9 mouse cellular contexts compared by ENCODE assay signal in genomic region chr6:146502856-146503255, GRCm38 (mm10). TPM values are rescaled to one million over a fixed set of nuclear protein-coding genes. Genes with fewer than 3 reads are reported as not detected.
DNase-seq lines count a peak whose midpoint lies in the region; ATAC-seq and TF ChIP-seq lines count a peak whose summit lies in the region.
"Had no signal": no experiment of that assay in that cellular context is flagged by ENCODE, and none has a peak within 500 bp of the region (broad histone marks: within the 10 kb centered on the region; RNA-seq: fewer than 3 reads in every experiment).

No protein-coding gene starts in this region.

- 46% methylated on average over 3 of the region's 3 CpGs for WGBS in limb, embryonic 14.5 days
- WGBS in stomach, embryonic 14.5 days, result 54% methylated on average over 3 of the region's 3 CpGs

- H3K4me3 ChIP-seq in erythroblast, embryonic 14.5 days (replicated peaks), result peak overlapping the region; percentile 69
- H3K4me3 ChIP-seq in megakaryocyte, embryonic 14.5 days (replicated peaks), result peak overlapping the region; percentile 96
- peak overlapping the region; percentile 71 for H3K4me3 ChIP-seq in limb, embryonic 14.5 days (replicated peaks; ENCODE audit: low read length)
- H3K4me3 ChIP-seq in stomach, embryonic 14.5 days (ENCODE audit: low read depth, low read length), result peak overlapping the region; percentile 55

- H3K27me3 ChIP-seq in erythroblast, embryonic 14.5 days (ENCODE audit: control insufficient read depth), result peaks cover 31% of the 10 kb centered on the region
- peaks cover 17% of the 10 kb centered on the region for H3K27me3 ChIP-seq in megakaryocyte, embryonic 14.5 days (replicated peaks)
- H3K27me3 ChIP-seq in limb, embryonic 14.5 days (ENCODE audit: control insufficient read depth, insufficient read depth, low read length), result no peaks in the 10 kb centered on the region
- H3K27me3 ChIP-seq in stomach, embryonic 14.5 days (ENCODE audit: control insufficient read depth, insufficient read depth, low read length), result no peaks in the 10 kb centered on the region

- DNase-seq in limb, embryonic 14.5 days (ENCODE audit: low spot score), result no peak
- no peak for DNase-seq in gastrocnemius, postnatal 4 days (ENCODE audit: low spot score in 2 of 2)
- DNase-seq in left cerebral cortex, adult 18-20 months (ENCODE audit: low spot score in 2 of 2), result no peak

- peak overlapping the region; percentile 92 for H3K4me2 ChIP-seq in limb, embryonic 14.5 days (replicated peaks; ENCODE audit: low read depth, low read length, severe bottlenecking)
- H3K4me2 ChIP-seq in stomach, embryonic 14.5 days (replicated peaks; ENCODE audit: low read depth, low read length), result peak overlapping the region; percentile 88

- TF ChIP-seq POLR2A in limb, embryonic 14.5 days (IDR thresholded peaks at IDR 0.05; ENCODE audit: borderline replicate concordance, extremely low read depth, insufficient read depth, insufficient read length), result no peak

- H3K4me1 ChIP-seq in erythroblast, embryonic 14.5 days (ENCODE audit: control insufficient read depth), result peaks cover 73% of the 10 kb centered on the region
- peaks cover 49% of the 10 kb centered on the region for H3K4me1 ChIP-seq in megakaryocyte, embryonic 14.5 days
- H3K4me1 ChIP-seq in limb, embryonic 14.5 days (ENCODE audit: control insufficient read depth, insufficient read depth, low read length), result peaks cover 3% of the 10 kb centered on the region; the same call in 1 of the 2 replicates
- peaks cover 5% of the 10 kb centered on the region for H3K4me1 ChIP-seq in stomach, embryonic 14.5 days (ENCODE audit: control insufficient read depth, insufficient read depth, low read length)

- H3K9ac ChIP-seq in limb, embryonic 14.5 days (ENCODE audit: low read depth, low read length, severe bottlenecking), result peak overlapping the region; percentile 69
- no peak overlapping the region; the same call in 1 of the 2 replicates for H3K9ac ChIP-seq in stomach, embryonic 14.5 days (replicated peaks; ENCODE audit: low read depth, low read length)

- no peaks in the 10 kb centered on the region for H3K36me3 ChIP-seq in erythroblast, embryonic 14.5 days (ENCODE audit: control insufficient read depth)
- peaks cover 6% of the 10 kb centered on the region for H3K36me3 ChIP-seq in megakaryocyte, embryonic 14.5 days (replicated peaks; ENCODE audit: low read length)
- no peaks in the 10 kb centered on the region for H3K36me3 ChIP-seq in limb, embryonic 14.5 days (ENCODE audit: control insufficient read depth, insufficient read depth, low read length)
- no peaks in the 10 kb centered on the region for H3K36me3 ChIP-seq in stomach, embryonic 14.5 days (ENCODE audit: control insufficient read depth, insufficient read depth, low read length)

- no peak overlapping the region for H3K27ac ChIP-seq in limb, embryonic 14.5 days (replicated peaks; ENCODE audit: low read depth, low read length)
- no peak overlapping the region for H3K27ac ChIP-seq in stomach, embryonic 14.5 days (ENCODE audit: low read length)
- H3K27ac ChIP-seq: macrophage had no signal

- H3K9me3 ChIP-seq in erythroblast, embryonic 14.5 days (ENCODE audit: control insufficient read depth, low read length), result no peaks in the 10 kb centered on the region
- H3K9me3 ChIP-seq in megakaryocyte, embryonic 14.5 days, result no peaks in the 10 kb centered on the region
- no peaks in the 10 kb centered on the region for H3K9me3 ChIP-seq in limb, embryonic 14.5 days (ENCODE audit: control insufficient read depth, low read length)
- H3K9me3 ChIP-seq in stomach, embryonic 14.5 days (ENCODE audit: control insufficient read depth, low read depth, low read length), result no peaks in the 10 kb centered on the region

- ATAC-seq in erythroblast, adult 5-6 weeks (replicated peaks; ENCODE audit: low FRiP score, poor library complexity, severe bottlenecking), result no peak
- ATAC-seq in megakaryocyte, adult 5-6 weeks (ENCODE audit: poor library complexity, severe bottlenecking), result no peak
- ATAC-seq in limb, embryonic 14.5 days (ENCODE audit: low FRiP score, low read depth), result no peak
- no peak for ATAC-seq in stomach, embryonic 14.5 days (ENCODE audit: insufficient number of reproducible peaks, insufficient read depth, low FRiP score, low read depth)

RNA-seq across cellular contexts. Expression of gene Itpr2, which starts 0.8 kb away (rescaled TPM):
- 0.14 and 0.17 TPM in 2 replicates for polyA plus RNA-seq in erythroblast, embryonic 14.5 days (2012)
- total RNA-seq in erythroblast, adult 5-6 weeks (2015; ENCODE audit: low replicate concordance), result 1.9 and 8.6 TPM in 2 replicates
- 8.1 and 8.4 TPM in 2 replicates for total RNA-seq in erythroblast, adult 5-6 weeks (2017; ENCODE audit: low replicate concordance)
- 1.5 TPM in 1 of 2 replicates, not detected in the other for polyA plus RNA-seq in megakaryocyte, embryonic 14.5 days (2012; ENCODE audit: insufficient read depth, low replicate concordance)
- total RNA-seq in megakaryocyte, adult 5-6 weeks (2015), result 15.3 and 17.3 TPM in 2 replicates
- 22.8 and 26.9 TPM in 2 replicates for total RNA-seq in megakaryocyte, adult 5-6 weeks (2017)
- polyA plus RNA-seq in limb, embryonic 14.5 days (2012; rRNA removed), result 4.6 and 4.7 TPM in 2 replicates
- 11.3 and 14.8 TPM in 2 replicates for polyA plus RNA-seq in limb, embryonic 14.5 days (2014; fragmentation: Nextera tagmentation; extraction: Ambion mirVana)
- 10.0 and 13.2 TPM in 2 replicates for polyA plus RNA-seq in stomach, embryonic 14.5 days (2014; fragmentation: Nextera tagmentation; extraction: Ambion mirVana)
- 10 to 100 TPM; 18.9 to 22.3 TPM for total RNA-seq in gastrocnemius, postnatal 4 days (2021)
- total RNA-seq in left cerebral cortex, adult 18-20 months (2021), result 10 to 100 TPM; 10.7 to 13.3 TPM
